Comparison of ENCODE assay signal across 9 mouse cellular contexts in genomic region chr9:107307886-107308285, GRCm38 (mm10). TPM values are rescaled to one million over a fixed set of nuclear protein-coding genes. Genes with fewer than 3 reads are reported as not detected.
DNase-seq lines count a peak whose midpoint lies in the region; ATAC-seq and TF ChIP-seq lines count a peak whose summit lies in the region.
"Had no signal": no experiment of that assay in that cellular context is flagged by ENCODE, and none has a peak within 500 bp of the region (broad histone marks: within the 10 kb centered on the region; RNA-seq: fewer than 3 reads in every experiment).

No protein-coding gene starts in this region.

- DNase-seq in hindbrain, postnatal 0 days (ENCODE audit: low spot score) = no peak
- peak; percentile 70 to 87 for DNase-seq in gastrocnemius, postnatal 36 days
- peak; percentile 94 to 97 for DNase-seq in kidney, adult 8-10 months
- peak; percentile 89 to 94 for DNase-seq in lung, adult 18-20 months
- DNase-seq in testis, postnatal 14 days (ENCODE audit: low spot score) = peak; percentile 86
- DNase-seq in thymus, postnatal 14 days = no peak
- DNase-seq in thymus, postnatal 36 days = no peak

- intact Hi-C loops in gastrocnemius, postnatal 36 days (cut with DNase I) = loop anchor here (1.0 kb wide), 1 partner anchor 15 kb away; no protein-coding TSS in a partner anchor

- no peak overlapping the region for H3K4me3 ChIP-seq in hindbrain, postnatal 0 days (ENCODE audit: low read length)
- no peak overlapping the region for H3K4me3 ChIP-seq in hindbrain, embryonic 16.5 days (ENCODE audit: low read length)
- H3K4me3 ChIP-seq: myocyte had no signal

- no peaks in the 10 kb centered on the region for H3K27me3 ChIP-seq in hindbrain, postnatal 0 days (ENCODE audit: insufficient read depth, low read length)
- H3K27me3 ChIP-seq in hindbrain, embryonic 16.5 days (replicated peaks; ENCODE audit: control insufficient read depth, insufficient read depth, low read length) = no peaks in the 10 kb centered on the region

- H3K4me1 ChIP-seq in hindbrain, postnatal 0 days (ENCODE audit: insufficient read depth, low read length) = no peaks in the 10 kb centered on the region
- H3K4me1 ChIP-seq in hindbrain, embryonic 16.5 days (ENCODE audit: control insufficient read depth, insufficient read depth, low read depth, low read length) = no peaks in the 10 kb centered on the region

- no peak for ATAC-seq in hindbrain, postnatal 0 days
- ATAC-seq in hindbrain, embryonic 16.5 days = no peak

- TF ChIP-seq CTCF in hindbrain, postnatal 0 days (IDR thresholded peaks at IDR 0.05; ENCODE audit: low read depth) = no peak

- no peaks in the 10 kb centered on the region for H3K9me3 ChIP-seq in hindbrain, postnatal 0 days (ENCODE audit: low read length)
- H3K9me3 ChIP-seq in hindbrain, embryonic 16.5 days (ENCODE audit: control insufficient read depth, low read length) = no peaks in the 10 kb centered on the region

- H3K36me3 ChIP-seq in hindbrain, postnatal 0 days (ENCODE audit: insufficient read depth, low read length) = no peaks in the 10 kb centered on the region
- H3K36me3 ChIP-seq in hindbrain, embryonic 16.5 days (ENCODE audit: control insufficient read depth, insufficient read depth, low read length) = no peaks in the 10 kb centered on the region

- 0 out of 2 replicates have a peak overlapping the region, but pooled peaks have one; percentile 17 for H3K9ac ChIP-seq in hindbrain, postnatal 0 days (replicated peaks; ENCODE audit: low read length)
- no peak overlapping the region for H3K9ac ChIP-seq in hindbrain, embryonic 16.5 days (ENCODE audit: low read depth, low read length)

- no peak overlapping the region for H3K27ac ChIP-seq in hindbrain, postnatal 0 days
- H3K27ac ChIP-seq in hindbrain, embryonic 16.5 days (ENCODE audit: low read depth, low read length) = no peak overlapping the region

- WGBS in hindbrain, postnatal 0 days = 47% methylated on average over 12 of the region's 12 CpGs
- 54% methylated on average over 12 of the region's 12 CpGs for WGBS in hindbrain, embryonic 16.5 days

- H3K4me2 ChIP-seq in hindbrain, postnatal 0 days (ENCODE audit: low read depth, low read length) = no peak overlapping the region
- no peak overlapping the region for H3K4me2 ChIP-seq in hindbrain, embryonic 16.5 days (ENCODE audit: low read length)

RNA-seq across cellular contexts. Expression of gene Cish, which starts 12.1 kb away (rescaled TPM):
- total RNA-seq in hindbrain, postnatal 0 days (2014; rRNA removed) = 2.8 and 5.3 TPM in 2 replicates
- 8.6 and 8.8 TPM in 2 replicates for polyA plus RNA-seq in hindbrain, postnatal 0 days (2015; fragmentation: Nextera tagmentation; extraction: Ambion mirVana)
- polyA plus RNA-seq in hindbrain, embryonic 16.5 days (2015; fragmentation: Nextera tagmentation; extraction: Ambion mirVana) = 10.9 and 13.7 TPM in 2 replicates
- total RNA-seq in gastrocnemius, postnatal 36 days (2021) = 10 to 100 TPM in 1 of 2 experiments, 1 to 10 TPM in 1; 3.9 to 32.3 TPM

RNA-seq across cellular contexts. Expression of gene Mapkapk3, which starts 18.2 kb away (rescaled TPM):
- 3.5 and 3.8 TPM in 2 replicates for total RNA-seq in hindbrain, postnatal 0 days (2014; rRNA removed)
- 2.6 and 3.0 TPM in 2 replicates for polyA plus RNA-seq in hindbrain, postnatal 0 days (2015; fragmentation: Nextera tagmentation; extraction: Ambion mirVana)
- 3.2 TPM in 2 replicates for polyA plus RNA-seq in hindbrain, embryonic 16.5 days (2015; fragmentation: Nextera tagmentation; extraction: Ambion mirVana)
- 10 to 100 TPM; 28.2 to 31.2 TPM for total RNA-seq in gastrocnemius, postnatal 36 days (2021)

RNA-seq across cellular contexts. Expression of gene Hemk1, which starts 30.3 kb away (rescaled TPM):
- 14.8 and 18.1 TPM in 2 replicates for total RNA-seq in hindbrain, postnatal 0 days (2014; rRNA removed)
- 13.6 and 16.4 TPM in 2 replicates for polyA plus RNA-seq in hindbrain, postnatal 0 days (2015; fragmentation: Nextera tagmentation; extraction: Ambion mirVana)
- polyA plus RNA-seq in hindbrain, embryonic 16.5 days (2015; fragmentation: Nextera tagmentation; extraction: Ambion mirVana) = 17.5 and 18.7 TPM in 2 replicates
- 10 to 100 TPM in 1 of 2 experiments, 1 to 10 TPM in 1; 9.3 to 11.2 TPM for total RNA-seq in gastrocnemius, postnatal 36 days (2021)

RNA-seq across cellular contexts. Expression of gene 6430571L13Rik, which starts 32.5 kb away (rescaled TPM):
- total RNA-seq in hindbrain, postnatal 0 days (2014; rRNA removed) = 12.5 and 27.7 TPM in 2 replicates
- polyA plus RNA-seq in hindbrain, postnatal 0 days (2015; fragmentation: Nextera tagmentation; extraction: Ambion mirVana) = 10.9 and 11.2 TPM in 2 replicates
- 9.8 and 11.4 TPM in 2 replicates for polyA plus RNA-seq in hindbrain, embryonic 16.5 days (2015; fragmentation: Nextera tagmentation; extraction: Ambion mirVana)
- total RNA-seq in gastrocnemius, postnatal 36 days (2021) = 10 to 100 TPM; 33.5 to 35.9 TPM

Comparison
In these comparisons a context has a peak if more than half of its experiments do, and no peak if none do; other contexts are left out.
1. DNase-seq: peak in gastrocnemius, postnatal 36 days (2 of 2), kidney, adult 8-10 months (2 of 2), lung, adult 18-20 months (2 of 2) and testis, postnatal 14 days (single experiment); none in hindbrain, postnatal 0 days (single experiment), thymus, postnatal 14 days (single experiment) and thymus, postnatal 36 days (0 of 2).